Mouse (Mus musculus) macrophage (primary cell): Measurements from ENCODE around the gene Gm45837. TPM values are rescaled to one million over a fixed set of nuclear protein-coding genes. Genes with fewer than 3 reads are reported as not detected.

Source experiments
- H3K27ac ChIP-seq: fragments of 350-480 bp; formaldehyde crosslinking; 2 replicates; pipeline ENCODE4 v1.9.0; 2021
- H3K36me3 ChIP-seq: fragments of 350-480 bp; formaldehyde crosslinking; 2 replicates; pipeline ENCODE4 v1.9.0; 2021; ENCODE audit errors: inconsistent target
- H3K4me3 ChIP-seq: fragments of 350-480 bp; formaldehyde crosslinking; 2 replicates; pipeline ENCODE4 v1.9.0; 2021; ENCODE audit errors: inconsistent target
- H3K79me2 ChIP-seq: fragments of 350-480 bp; formaldehyde crosslinking; 2 replicates; pipeline ENCODE4 v1.9.0; 2021; ENCODE audit errors: inconsistent target
- WGBS: methylation state at CpG from one replicate; pipeline ENCODE4 v1.1.7; 2026; ENCODE audit warnings: inconsistent platforms; ENCODE audit not compliant: missing documents; 5-methylcytosine and 5-hydroxymethylcytosine counted together
- polyA plus RNA-seq: library from polyadenylated mRNA; stranded (reverse); fragments of 250-400 nt; gene quantifications from 3 replicates; pipeline ENCODE4 v1.2.4, GENCODE M21; 2018; ENCODE audit warnings: inconsistent platforms

Gene Gm45837
- polyA plus RNA-seq, 1 experiment from 2014 or later, result not detected

DNA sequence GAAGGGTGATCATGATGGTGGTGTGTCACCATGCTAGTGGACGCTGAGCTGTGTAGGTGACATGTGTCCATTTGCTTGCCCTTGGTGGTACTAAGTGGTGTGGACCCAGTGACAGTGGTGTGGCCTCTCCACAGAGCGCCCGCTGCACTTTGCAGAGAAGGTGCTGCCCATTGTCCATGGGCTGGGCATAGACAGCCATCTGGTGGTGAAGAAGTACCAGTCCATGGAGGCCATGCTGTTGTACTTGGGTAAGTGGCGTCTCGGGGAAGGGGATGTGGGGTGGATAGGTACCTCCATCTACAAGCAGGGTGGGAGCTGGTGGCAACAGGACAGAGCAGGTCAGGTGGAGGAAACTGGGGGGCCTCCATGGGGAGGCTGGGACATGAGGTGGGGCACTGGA is 6.9 kb upstream of the Gm45837 start:
- Histone ChIP-seq H3K4me3 (no peak overlapping the region), H3K79me2 (peaks cover 34% of the 10 kb centered on the region; the same call in 1 of the 2 replicates), H3K27ac (no peak overlapping the region), H3K36me3 (peaks cover 98% of the 10 kb centered on the region)
- WGBS, result 96% methylated on average over 4 of the region's 5 CpGs

DNA sequence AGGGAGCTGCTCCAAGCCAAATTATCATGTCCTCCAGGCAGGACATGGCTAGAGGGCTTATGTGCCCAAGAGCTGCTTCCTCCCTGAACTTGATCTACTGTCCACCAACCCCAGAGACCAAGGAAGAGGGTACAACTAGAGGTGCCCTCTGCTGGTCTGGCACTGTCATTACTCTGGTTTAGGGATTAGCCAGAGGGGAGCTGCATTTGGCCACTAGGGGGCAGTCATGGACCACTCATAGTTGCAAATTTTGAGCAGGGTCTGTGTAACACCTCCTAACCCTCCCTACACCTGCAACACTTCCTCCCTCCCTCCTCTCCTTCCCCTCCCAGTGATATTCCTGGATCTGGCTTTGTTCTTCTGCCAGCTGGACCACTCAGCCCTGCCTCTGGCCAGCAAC is 2.1 kb downstream of the Gm45837 start:
- H3K79me2 ChIP-seq, result no peaks in the 10 kb centered on the region
- peaks cover 55% of the 10 kb centered on the region for H3K36me3 ChIP-seq
- no peak overlapping the region for H3K27ac ChIP-seq
- no peak overlapping the region for H3K4me3 ChIP-seq

DNA sequence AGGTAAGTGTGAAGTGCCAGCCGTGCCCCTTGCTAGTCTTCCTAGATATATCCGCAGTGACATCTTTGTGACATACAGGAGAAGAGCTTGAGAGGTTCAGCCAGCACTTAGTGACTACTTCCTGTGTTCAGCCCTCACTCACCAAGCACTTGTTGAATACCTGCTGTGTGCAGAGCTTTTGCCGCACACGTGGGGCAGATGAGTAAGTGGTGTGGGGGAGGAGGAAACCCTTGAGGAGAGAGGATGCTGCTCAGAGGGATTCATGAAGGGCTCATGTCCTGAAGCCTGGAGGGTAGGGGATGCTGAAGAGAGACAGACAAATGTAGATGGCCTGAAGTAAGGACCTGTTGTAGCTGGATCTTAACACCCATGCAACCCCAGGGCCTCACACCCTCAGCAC is 3.5 kb downstream of the Gm45837 start:
- H3K27ac ChIP-seq, result no peak overlapping the region
- H3K79me2 ChIP-seq, result no peaks in the 10 kb centered on the region
- WGBS, result 90% methylated on average over 4 of the region's 4 CpGs
- no peak overlapping the region for H3K4me3 ChIP-seq
- H3K36me3 ChIP-seq, result peaks cover 41% of the 10 kb centered on the region

DNA sequence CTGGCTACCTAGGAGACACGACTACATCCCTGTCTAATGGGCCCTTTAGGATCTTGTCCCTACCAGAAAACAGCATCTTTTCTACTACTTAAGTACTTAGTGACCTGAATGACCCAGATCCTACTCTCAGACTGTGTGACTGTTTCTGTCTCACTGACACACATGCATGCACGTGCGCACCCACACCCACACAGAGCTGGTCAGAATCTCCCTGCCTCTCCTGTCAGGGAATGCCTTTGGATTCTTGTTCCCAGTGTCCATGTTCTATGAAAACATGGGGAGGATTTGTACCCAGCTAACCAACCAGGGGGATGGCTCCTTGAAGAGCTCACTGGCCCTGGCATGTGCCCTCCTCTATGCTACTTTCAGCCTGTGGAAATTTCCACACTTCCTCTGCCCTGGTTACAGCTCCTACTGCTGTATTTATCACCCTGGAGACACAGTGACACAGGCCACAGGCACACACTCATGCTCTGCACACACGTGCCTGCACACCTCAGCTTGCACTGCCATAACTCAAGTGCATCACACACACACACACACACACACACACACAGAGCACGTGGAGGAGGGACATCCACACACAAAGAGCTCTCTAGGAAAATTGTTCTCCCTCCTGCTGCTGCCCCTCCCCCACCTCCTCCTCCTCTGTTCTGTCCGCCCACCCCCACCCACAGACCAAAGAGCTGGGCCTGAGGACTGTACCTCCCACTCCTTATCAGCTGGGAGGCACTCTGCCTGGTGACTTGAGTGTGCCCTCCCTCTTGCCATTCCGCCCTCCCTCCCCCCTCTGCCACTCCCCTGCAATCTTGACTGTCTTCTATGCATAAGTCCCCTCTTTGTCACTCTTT is 4.2 kb downstream of the Gm45837 start:
- no peaks in the 10 kb centered on the region for H3K79me2 ChIP-seq
- 78% methylated on average over 6 of the region's 7 CpGs for WGBS
- H3K4me3 ChIP-seq, result no peak overlapping the region
- no peak overlapping the region for H3K27ac ChIP-seq
- H3K36me3 ChIP-seq, result peaks cover 37% of the 10 kb centered on the region

DNA sequence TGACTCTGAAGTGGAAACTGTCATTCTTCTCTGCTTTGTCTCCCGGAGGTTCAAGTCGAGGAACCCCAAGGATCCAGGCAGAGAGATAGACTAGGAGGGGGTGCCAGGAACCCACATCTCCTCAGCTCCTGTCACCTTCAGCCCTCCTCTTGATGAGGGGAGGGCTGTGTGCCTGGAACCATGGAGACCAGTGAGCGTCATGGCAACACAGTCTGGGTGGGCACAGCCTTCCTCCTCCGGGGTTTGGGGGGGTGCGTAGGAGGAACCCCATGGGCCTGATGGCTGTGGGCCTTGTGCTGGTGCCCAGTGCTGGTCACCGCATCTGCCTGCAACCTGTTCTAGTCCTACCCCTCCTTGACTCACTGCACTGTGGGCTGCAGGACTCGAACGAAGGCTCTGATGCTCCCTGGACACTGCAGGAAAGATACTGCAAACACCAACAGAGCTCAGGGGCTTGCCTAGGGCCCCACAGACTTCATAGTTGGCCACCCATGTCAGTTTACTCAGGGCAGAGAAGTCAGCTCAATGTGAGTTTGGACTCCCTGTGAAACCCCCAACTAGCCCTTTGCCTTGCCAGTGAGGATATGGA is 4.9 kb downstream of the Gm45837 start:
- WGBS, result 75% methylated on average over 8 of the region's 8 CpGs
- Histone ChIP-seq H3K79me2 (no peaks in the 10 kb centered on the region), H3K27ac (no peak overlapping the region), H3K36me3 (peaks cover 30% of the 10 kb centered on the region), H3K4me3 (no peak overlapping the region)

DNA sequence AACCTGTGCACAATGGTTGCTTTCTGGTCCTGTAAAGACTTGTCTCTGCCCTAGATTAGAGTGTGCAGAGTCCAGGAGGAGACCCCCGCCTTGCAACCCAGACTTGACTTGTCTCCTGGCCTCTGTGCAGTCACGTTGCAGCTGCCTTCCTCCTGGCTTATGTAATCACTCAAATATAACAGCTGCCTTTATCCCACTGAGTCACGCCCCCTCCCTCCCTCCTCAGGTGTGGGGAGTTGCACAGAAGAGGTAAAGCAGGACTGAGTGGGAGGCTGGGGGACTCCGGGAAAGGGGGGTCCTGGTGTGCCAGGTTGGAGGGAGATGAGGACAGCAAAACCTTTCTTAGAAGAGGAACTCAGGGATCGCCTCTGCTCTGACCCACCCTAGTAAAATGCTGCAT is 5.7 kb downstream of the Gm45837 start:
- Histone ChIP-seq H3K27ac (no peak overlapping the region), H3K36me3 (peaks cover 23% of the 10 kb centered on the region), H3K79me2 (no peaks in the 10 kb centered on the region), H3K4me3 (no peak overlapping the region)
- 76% methylated on average over 4 of the region's 5 CpGs for WGBS

DNA sequence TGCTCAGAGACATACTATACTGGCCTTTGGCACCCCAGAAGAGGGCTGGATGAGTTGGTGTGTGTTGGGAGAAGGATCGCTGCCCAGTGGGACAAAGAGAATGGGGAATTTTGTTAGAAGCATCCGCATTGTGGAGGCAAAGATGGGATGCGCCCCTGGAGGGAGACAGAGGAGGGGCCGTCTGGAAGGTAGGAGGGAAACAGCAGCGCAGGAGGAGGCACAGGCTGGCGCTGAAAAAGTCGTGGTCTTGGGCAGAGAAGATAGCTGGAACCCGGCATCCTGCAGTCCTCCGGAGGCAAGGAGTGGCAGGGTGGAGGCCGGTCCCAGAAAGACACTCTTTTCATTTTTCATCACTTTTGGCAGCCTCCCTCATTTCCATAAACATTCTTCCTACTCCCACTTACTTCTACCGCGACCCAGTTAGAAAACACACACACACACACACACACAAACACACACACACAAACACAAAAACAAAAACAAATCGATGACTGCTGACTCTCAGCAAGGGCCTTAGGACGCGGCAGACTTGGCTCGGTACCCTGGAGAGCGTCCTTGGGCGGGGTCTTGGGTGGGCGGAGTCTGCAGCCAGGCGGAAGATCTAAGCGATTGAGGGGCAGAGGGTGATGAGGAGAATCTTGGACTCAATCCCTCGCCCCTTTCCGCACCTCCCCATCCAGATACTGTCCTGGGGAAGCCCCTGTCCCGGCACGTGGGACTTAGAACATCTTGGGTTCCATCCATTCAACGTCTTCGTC is 8.5 kb downstream of the Gm45837 start:
- Histone ChIP-seq H3K27ac (no peak overlapping the region), H3K36me3 (peaks cover 7% of the 10 kb centered on the region), H3K4me3 (no peak overlapping the region), H3K79me2 (no peaks in the 10 kb centered on the region)
- WGBS, result 11% methylated on average over 27 of the region's 27 CpGs

DNA sequence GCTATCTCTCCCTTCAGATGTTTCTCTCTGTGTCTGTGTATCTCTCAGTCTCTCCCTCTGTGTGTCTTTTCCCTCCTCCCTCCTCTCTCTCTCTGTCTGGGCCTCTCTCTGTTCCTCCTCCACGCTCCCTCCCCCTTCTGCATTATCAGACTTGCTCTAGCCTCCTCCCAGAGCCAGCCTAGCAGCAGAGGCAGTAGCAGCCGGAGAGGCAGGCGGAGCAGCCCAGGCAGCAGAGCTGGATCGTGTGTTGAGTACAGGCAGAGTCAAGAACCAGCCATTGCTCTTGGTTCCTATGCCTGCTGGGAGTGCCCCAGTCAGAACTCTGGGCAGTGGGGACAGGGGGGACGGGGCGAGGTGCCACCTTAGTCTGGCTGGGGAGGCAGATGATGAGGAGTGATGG is 10.8 kb downstream of the Gm45837 start, which contains the start of gene Pde2a:
TSS of gene Pde2a (plus strand) at position 163 of the 400 bp plus-strand sequence.
- WGBS, result 23% methylated on average over 6 of the region's 6 CpGs

DNA sequence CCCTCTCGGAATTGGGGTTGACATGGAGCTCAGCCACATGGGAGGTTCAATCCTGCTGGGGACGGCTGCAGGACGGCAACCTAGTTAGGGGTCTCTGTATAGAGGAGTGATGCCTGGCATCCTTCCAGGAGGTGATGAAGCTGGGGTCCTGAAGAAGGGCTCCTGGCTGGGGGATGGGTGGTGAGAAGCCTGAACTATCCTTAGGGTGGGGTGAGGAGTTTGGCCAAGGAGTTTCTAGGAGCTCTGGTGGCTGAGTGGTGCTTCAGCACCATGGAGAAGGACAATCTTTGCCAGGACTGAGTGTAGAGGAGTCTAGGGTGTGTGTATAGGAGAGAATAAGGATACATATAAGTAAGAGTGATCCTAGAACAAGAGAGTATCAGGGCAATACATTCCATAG is 11.4 kb downstream of the Gm45837 start:
- H3K36me3 ChIP-seq, result no peaks in the 10 kb centered on the region
- no peak overlapping the region for H3K4me3 ChIP-seq
- H3K27ac ChIP-seq, result no peak overlapping the region
- 53% methylated on average over 3 of the region's 3 CpGs for WGBS
- no peaks in the 10 kb centered on the region for H3K79me2 ChIP-seq

More for the DNA sequence above, 10.8 kb downstream of the Gm45837 start, which contains the start of gene Pde2a:
- no peaks in the 10 kb centered on the region for H3K79me2 ChIP-seq
- no peaks in the 10 kb centered on the region for H3K36me3 ChIP-seq
- H3K27ac ChIP-seq, result no peak within 1 kb of the TSS
- H3K4me3 ChIP-seq, result no peak within 1 kb of the TSS

DNA sequence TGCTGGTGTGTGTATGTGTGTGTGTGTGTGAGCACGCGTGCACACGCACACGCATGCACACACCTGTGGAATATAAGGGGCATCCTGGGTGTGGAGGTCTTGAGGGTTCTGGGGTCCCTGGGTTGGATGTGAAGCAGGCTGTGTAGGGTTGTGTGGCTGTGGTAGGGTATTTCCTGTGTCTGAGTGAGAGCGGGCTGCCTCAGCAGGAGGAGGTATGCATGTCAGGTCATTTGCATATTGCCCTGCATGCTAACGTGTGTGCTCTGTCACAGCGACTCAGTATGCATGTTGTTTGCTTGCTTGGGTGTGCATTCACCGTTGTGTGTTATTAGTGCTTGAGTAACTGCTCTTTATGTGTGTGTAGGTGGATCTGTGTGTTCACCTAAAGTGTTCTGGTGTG is 12.0 kb downstream of the Gm45837 start:
- 81% methylated on average over 8 of the region's 8 CpGs for WGBS
- H3K79me2 ChIP-seq, result no peaks in the 10 kb centered on the region
- no peak overlapping the region for H3K4me3 ChIP-seq

DNA sequence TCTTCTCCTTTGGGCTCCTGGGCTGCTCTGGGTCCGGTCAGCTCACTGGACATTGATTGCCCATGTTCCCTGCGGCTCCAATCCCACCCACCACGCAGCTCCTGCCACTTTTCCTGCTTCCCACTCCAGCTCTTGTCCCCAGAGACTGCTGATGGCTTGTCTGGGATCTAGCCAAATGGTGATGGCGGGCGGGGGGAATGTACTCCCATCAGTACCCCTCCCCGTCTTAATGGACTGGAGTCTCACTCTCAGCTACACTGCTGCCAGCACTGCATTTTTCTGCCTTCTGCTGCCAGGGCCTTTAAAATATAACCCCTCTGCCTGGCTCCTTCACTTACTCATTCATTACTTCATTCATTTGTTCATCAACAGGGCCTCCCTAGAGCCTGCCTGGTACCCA is 13.3 kb downstream of the Gm45837 start:
- WGBS, result 89% methylated on average over 6 of the region's 6 CpGs
- no peaks in the 10 kb centered on the region for H3K36me3 ChIP-seq
- no peak overlapping the region for H3K4me3 ChIP-seq
- H3K27ac ChIP-seq, result no peak overlapping the region
- H3K79me2 ChIP-seq, result no peaks in the 10 kb centered on the region

More for the DNA sequence above, 12.0 kb downstream of the Gm45837 start:
- Histone ChIP-seq H3K36me3 (no peaks in the 10 kb centered on the region), H3K27ac (no peak overlapping the region)

DNA sequence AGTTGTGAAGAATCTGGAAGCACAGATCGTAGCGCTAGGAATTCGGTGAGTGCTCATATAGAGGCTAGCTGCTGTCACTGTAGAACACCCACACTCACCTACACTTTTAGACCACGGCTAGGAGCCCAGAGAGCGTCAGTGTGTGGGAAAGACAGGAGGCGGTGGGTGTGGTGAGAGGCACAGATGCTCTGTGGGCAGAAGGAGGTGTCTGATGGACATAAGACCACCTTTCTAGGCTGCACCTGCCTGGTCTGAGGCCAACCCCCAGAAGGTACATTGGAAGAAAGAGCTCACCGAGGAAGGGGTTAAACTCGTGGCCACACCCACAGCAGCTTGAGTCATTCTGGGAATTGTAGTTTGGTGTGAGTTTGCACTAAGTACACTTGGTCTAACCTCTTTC is 16.0 kb downstream of the Gm45837 start:
- H3K36me3 ChIP-seq, result no peaks in the 10 kb centered on the region
- 79% methylated on average over 8 of the region's 8 CpGs for WGBS
- H3K79me2 ChIP-seq, result no peaks in the 10 kb centered on the region
- no peak overlapping the region for H3K27ac ChIP-seq
- H3K4me3 ChIP-seq, result no peak overlapping the region

DNA sequence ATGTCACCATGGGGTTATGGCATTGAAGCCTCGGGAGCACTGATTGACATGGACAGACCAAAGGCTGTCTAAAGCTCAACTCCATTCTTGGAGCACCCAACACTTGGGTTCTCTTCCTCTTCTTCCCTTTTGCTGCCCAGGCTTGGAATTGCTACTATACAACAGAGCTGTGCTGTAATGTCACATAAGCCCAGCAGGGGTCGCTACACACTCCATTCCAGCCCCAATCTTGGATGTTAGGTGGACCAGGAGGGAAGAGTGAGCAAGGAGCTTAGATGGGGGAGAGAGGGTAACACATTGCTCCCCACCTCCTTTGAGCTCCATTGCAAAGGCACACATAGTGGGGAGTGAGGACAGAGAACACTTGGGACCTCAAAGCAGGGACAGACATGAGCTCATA is 17.1 kb downstream of the Gm45837 start:
- no peak overlapping the region for H3K27ac ChIP-seq
- 20% methylated on average over 2 of the region's 2 CpGs for WGBS
- H3K79me2 ChIP-seq, result no peaks in the 10 kb centered on the region
- H3K36me3 ChIP-seq, result no peaks in the 10 kb centered on the region
- no peak overlapping the region for H3K4me3 ChIP-seq

DNA sequence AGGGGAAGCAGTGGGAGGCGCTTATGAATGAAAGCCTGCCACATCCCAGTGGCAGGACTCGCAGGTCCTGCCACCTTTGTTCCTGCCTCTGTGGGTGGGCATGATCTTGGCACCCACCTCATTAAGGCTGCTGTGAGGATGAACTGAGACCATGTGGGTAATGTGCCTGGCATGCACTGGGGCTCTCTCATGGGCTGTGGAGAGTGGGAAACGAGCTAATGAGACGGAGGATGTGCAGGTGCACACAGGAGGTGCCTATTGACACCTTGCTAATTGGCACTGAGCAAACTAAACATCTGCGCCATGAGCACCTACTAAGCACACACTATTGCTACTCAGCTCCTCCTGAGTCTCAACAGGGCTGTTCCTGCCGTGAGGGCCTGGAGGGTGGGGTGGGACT is 24.4 kb downstream of the Gm45837 start:
- Histone ChIP-seq H3K27ac (no peak overlapping the region), H3K4me3 (no peak overlapping the region), H3K79me2 (no peaks in the 10 kb centered on the region), H3K36me3 (no peaks in the 10 kb centered on the region)
- whole genome bisulfite sequencing, result 84% methylated on average over 6 of the region's 6 CpGs

DNA sequence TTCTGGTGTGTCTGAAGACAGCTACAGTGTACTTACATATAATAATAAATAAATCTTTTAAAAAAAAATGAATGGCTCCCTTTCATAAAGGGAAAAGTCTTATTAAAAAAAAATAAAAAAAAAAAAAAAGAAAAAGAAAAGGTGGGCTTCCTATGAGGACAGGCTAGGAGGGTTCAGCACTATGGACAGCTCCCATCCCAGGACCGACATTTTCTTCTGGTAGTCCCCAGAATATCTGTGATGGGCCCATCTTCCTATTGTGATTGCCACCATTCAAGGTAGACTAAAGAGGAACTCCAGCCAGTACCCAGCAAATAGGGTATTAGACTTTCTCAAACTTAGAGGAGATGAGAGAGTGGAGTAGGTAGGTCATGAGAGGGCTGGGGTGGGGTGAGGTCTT is 27.2 kb downstream of the Gm45837 start:
- no peak overlapping the region for H3K27ac ChIP-seq
- no peaks in the 10 kb centered on the region for H3K36me3 ChIP-seq
- H3K4me3 ChIP-seq, result no peak overlapping the region
- WGBS, result 14% methylated on average over 1 of the region's 1 CpGs
- H3K79me2 ChIP-seq, result no peaks in the 10 kb centered on the region
